Mouse (Mus musculus): ENCODE data around the gene Tapbp. TPM values are rescaled to one million over a fixed set of nuclear protein-coding genes. Genes with fewer than 3 reads are reported as not detected.

Tapbp gene
- polyA plus RNA-seq, 1 experiment from 2014 or later, result 29.1 TPM

- Histone ChIP-seq H3K4me1 (replicated peaks; ENCODE audit: control insufficient read depth, insufficient read depth, low read length) (peaks cover 19% of the 10 kb centered on the region), H3K36me3 (ENCODE audit: control insufficient read depth, insufficient read depth, low read length) (peaks cover 11% of the 10 kb centered on the region; the same call in 1 of the 2 replicates), H3K9me3 (ENCODE audit: control insufficient read depth, low read length) (no peaks in the 10 kb centered on the region), H3K27me3 (replicated peaks; ENCODE audit: control insufficient read depth, insufficient read depth, low read length) (no peaks in the 10 kb centered on the region), H3K4me2 (peak overlapping the region; percentile 99), H3K4me3 (ENCODE audit: low read depth, low read length) (peak overlapping the region; percentile 91), H3K27ac (ENCODE audit: low read depth, low read length) (peak overlapping the region; percentile 22; the same call in 1 of the 2 replicates), H3K9ac (ENCODE audit: low read depth, low read length) (peak overlapping the region; percentile 92)
- 46% methylated on average over 18 of the region's 18 CpGs for WGBS
- DNase-seq (ENCODE audit: low spot score) (no peak), ATAC-seq (replicated peaks; ENCODE audit: low FRiP score) (no peak)
Observed at GRCm38 (mm10) chr17:33931159-33931866, 15.6 kb downstream of the Tapbp start.

GRCm38 (mm10) chr17:33931947-33932346 lies 16.2 kb downstream of the Tapbp start:
- WGBS, result 94% methylated on average over 11 of the region's 11 CpGs
- peaks cover 19% of the 10 kb centered on the region for H3K4me1 ChIP-seq (replicated peaks; ENCODE audit: control insufficient read depth, insufficient read depth, low read length)

GRCm38 (mm10) chr17:33932448-33932847 lies 16.7 kb downstream of the Tapbp start:
- peaks cover 19% of the 10 kb centered on the region for H3K4me1 ChIP-seq (replicated peaks; ENCODE audit: control insufficient read depth, insufficient read depth, low read length)
- H3K4me2 ChIP-seq, result no peak overlapping the region
- no peak for ATAC-seq (replicated peaks; ENCODE audit: low FRiP score)
- H3K9ac ChIP-seq (ENCODE audit: low read depth, low read length), result no peak overlapping the region
- H3K9me3 ChIP-seq (ENCODE audit: control insufficient read depth, low read length), result no peaks in the 10 kb centered on the region
- H3K36me3 ChIP-seq (ENCODE audit: control insufficient read depth, insufficient read depth, low read length), result peaks cover 14% of the 10 kb centered on the region; the same call in 1 of the 2 replicates
- H3K4me3 ChIP-seq (ENCODE audit: low read depth, low read length), result no peak overlapping the region
- 88% methylated on average over 14 of the region's 14 CpGs for WGBS
- H3K27me3 ChIP-seq (replicated peaks; ENCODE audit: control insufficient read depth, insufficient read depth, low read length), result no peaks in the 10 kb centered on the region
- H3K27ac ChIP-seq (ENCODE audit: low read depth, low read length), result no peak overlapping the region
- no peak for DNase-seq (ENCODE audit: low spot score)

More at GRCm38 (mm10) chr17:33931947-33932346, 16.2 kb downstream of the Tapbp start:
- no peak overlapping the region for H3K27ac ChIP-seq (ENCODE audit: low read depth, low read length)
- H3K4me2 ChIP-seq, result no peak overlapping the region
- H3K27me3 ChIP-seq (replicated peaks; ENCODE audit: control insufficient read depth, insufficient read depth, low read length), result no peaks in the 10 kb centered on the region
- H3K4me3 ChIP-seq (ENCODE audit: low read depth, low read length), result no peak overlapping the region
- no peak overlapping the region for H3K9ac ChIP-seq (ENCODE audit: low read depth, low read length)
- DNase-seq (ENCODE audit: low spot score), result no peak
- ATAC-seq (replicated peaks; ENCODE audit: low FRiP score), result no peak
- no peaks in the 10 kb centered on the region for H3K9me3 ChIP-seq (ENCODE audit: control insufficient read depth, low read length)
- peaks cover 11% of the 10 kb centered on the region; the same call in 1 of the 2 replicates for H3K36me3 ChIP-seq (ENCODE audit: control insufficient read depth, insufficient read depth, low read length)

- Histone ChIP-seq H3K36me3 (ENCODE audit: control insufficient read depth, insufficient read depth, low read length) (peaks cover 14% of the 10 kb centered on the region; the same call in 1 of the 2 replicates), H3K4me1 (replicated peaks; ENCODE audit: control insufficient read depth, insufficient read depth, low read length) (peaks cover 16% of the 10 kb centered on the region), H3K27ac (ENCODE audit: low read depth, low read length) (no peak overlapping the region), H3K9ac (ENCODE audit: low read depth, low read length) (no peak overlapping the region), H3K27me3 (replicated peaks; ENCODE audit: control insufficient read depth, insufficient read depth, low read length) (no peaks in the 10 kb centered on the region), H3K4me3 (ENCODE audit: low read depth, low read length) (no peak overlapping the region), H3K9me3 (ENCODE audit: control insufficient read depth, low read length) (no peaks in the 10 kb centered on the region), H3K4me2 (no peak overlapping the region)
- ATAC-seq (replicated peaks; ENCODE audit: low FRiP score), result no peak
- WGBS, result 87% methylated on average over 15 of the region's 15 CpGs
- no peak for DNase-seq (ENCODE audit: low spot score)
Observed at GRCm38 (mm10) chr17:33932970-33933369, 17.3 kb downstream of the Tapbp start.

- Histone ChIP-seq H3K9me3 (ENCODE audit: control insufficient read depth, low read length) (no peaks in the 10 kb centered on the region), H3K36me3 (ENCODE audit: control insufficient read depth, insufficient read depth, low read length) (peaks cover 19% of the 10 kb centered on the region; the same call in 1 of the 2 replicates), H3K9ac (ENCODE audit: low read depth, low read length) (no peak overlapping the region), H3K4me3 (ENCODE audit: low read depth, low read length) (no peak overlapping the region), H3K4me1 (replicated peaks; ENCODE audit: control insufficient read depth, insufficient read depth, low read length) (peaks cover 22% of the 10 kb centered on the region), H3K27ac (ENCODE audit: low read depth, low read length) (no peak overlapping the region), H3K4me2 (no peak overlapping the region; the same call in 1 of the 2 replicates), H3K27me3 (replicated peaks; ENCODE audit: control insufficient read depth, insufficient read depth, low read length) (no peaks in the 10 kb centered on the region)
- ATAC-seq (replicated peaks; ENCODE audit: low FRiP score) (no peak), DNase-seq (ENCODE audit: low spot score) (no peak)
- WGBS, result 90% methylated on average over 21 of the region's 21 CpGs
Observed at GRCm38 (mm10) chr17:33935422-33936055, 19.8 kb downstream of the Tapbp start.

- Histone ChIP-seq H3K9me3 (ENCODE audit: control insufficient read depth, low read length) (no peaks in the 10 kb centered on the region), H3K9ac (ENCODE audit: low read depth, low read length) (no peak overlapping the region), H3K27me3 (replicated peaks; ENCODE audit: control insufficient read depth, insufficient read depth, low read length) (no peaks in the 10 kb centered on the region), H3K4me2 (no peak overlapping the region), H3K36me3 (ENCODE audit: control insufficient read depth, insufficient read depth, low read length) (peaks cover 19% of the 10 kb centered on the region; the same call in 1 of the 2 replicates), H3K27ac (ENCODE audit: low read depth, low read length) (no peak overlapping the region; the same call in 1 of the 2 replicates), H3K4me3 (ENCODE audit: low read depth, low read length) (no peak overlapping the region), H3K4me1 (replicated peaks; ENCODE audit: control insufficient read depth, insufficient read depth, low read length) (peaks cover 19% of the 10 kb centered on the region)
- ATAC-seq (replicated peaks; ENCODE audit: low FRiP score) (no peak), DNase-seq (ENCODE audit: low spot score) (no peak)
- 83% methylated on average over 15 of the region's 15 CpGs for WGBS
Observed at GRCm38 (mm10) chr17:33936993-33937392, 21.3 kb downstream of the Tapbp start.

GRCm38 (mm10) chr17:33938783-33939182 lies 23.1 kb downstream of the Tapbp start:
- ATAC-seq (replicated peaks; ENCODE audit: low FRiP score) (no peak), DNase-seq (ENCODE audit: low spot score) (no peak)
- Histone ChIP-seq H3K27ac (ENCODE audit: low read depth, low read length) (no peak overlapping the region), H3K9me3 (ENCODE audit: control insufficient read depth, low read length) (no peaks in the 10 kb centered on the region), H3K4me2 (peak overlapping the region; percentile 92), H3K4me1 (replicated peaks; ENCODE audit: control insufficient read depth, insufficient read depth, low read length) (peaks cover 19% of the 10 kb centered on the region), H3K36me3 (ENCODE audit: control insufficient read depth, insufficient read depth, low read length) (peaks cover 26% of the 10 kb centered on the region; the same call in 1 of the 2 replicates), H3K27me3 (replicated peaks; ENCODE audit: control insufficient read depth, insufficient read depth, low read length) (no peaks in the 10 kb centered on the region), H3K9ac (ENCODE audit: low read depth, low read length) (peak overlapping the region; percentile 83), H3K4me3 (ENCODE audit: low read depth, low read length) (peak overlapping the region; percentile 91)
- 73% methylated on average over 11 of the region's 11 CpGs for WGBS

GRCm38 (mm10) chr17:33940206-33940805 lies 24.6 kb downstream of the Tapbp start, which contains the start of the genes Pfdn6 and Wdr46:
Gene Pfdn6, minus strand, starts transcription at chr17:33940343.
Gene Wdr46, plus strand, starts transcription at chr17:33940660.
- ATAC-seq (replicated peaks; ENCODE audit: low FRiP score), result peak; percentile 88
- no peaks in the 10 kb centered on the region for H3K9me3 ChIP-seq (ENCODE audit: control insufficient read depth, low read length)
- WGBS, result under 1% methylated on average over 36 of the region's 36 CpGs
- DNase-seq (ENCODE audit: low spot score), result peak; percentile 84
- peaks cover 37% of the 10 kb centered on the region for H3K36me3 ChIP-seq (ENCODE audit: control insufficient read depth, insufficient read depth, low read length)
- H3K9ac ChIP-seq (ENCODE audit: low read depth, low read length), result peak within 1 kb of the TSS; percentile 83
- H3K27me3 ChIP-seq (replicated peaks; ENCODE audit: control insufficient read depth, insufficient read depth, low read length), result no peaks in the 10 kb centered on the region
- peaks cover 19% of the 10 kb centered on the region for H3K4me1 ChIP-seq (replicated peaks; ENCODE audit: control insufficient read depth, insufficient read depth, low read length)
- peak within 1 kb of the TSS; percentile 91 for H3K4me3 ChIP-seq (ENCODE audit: low read depth, low read length)
- peak within 1 kb of the TSS; percentile 92 for H3K4me2 ChIP-seq
- H3K27ac ChIP-seq (ENCODE audit: low read depth, low read length), result no peak within 1 kb of the TSS

All from liver, embryonic 11.5 days (tissue).